In genomic region chr15:78204053-78204847, GRCm38 (mm10) we compare ENCODE assay signal across 8 mouse cellular contexts. TPM values are rescaled to one million over a fixed set of nuclear protein-coding genes. Genes with fewer than 3 reads are reported as not detected.
A peak's percentile ranks its signal among the peaks of the same experiment; 100 is the strongest.
DNase-seq lines count a peak whose midpoint lies in the region; ATAC-seq lines count a peak whose summit lies in the region.

No protein-coding gene starts in this region.

- under 1% methylated on average over 41 of the region's 41 CpGs for WGBS in forebrain, embryonic 13.5 days
- 3% methylated on average over 41 of the region's 41 CpGs for WGBS in intestine, embryonic 16.5 days
- 3% methylated on average over 41 of the region's 41 CpGs for WGBS in liver, embryonic 11.5 days

- peaks cover 11% of the 10 kb centered on the region for H3K4me1 ChIP-seq in forebrain, embryonic 13.5 days
- H3K4me1 ChIP-seq in intestine, embryonic 16.5 days (ENCODE audit: control insufficient read depth, insufficient read depth, low read length), result 0 out of 2 replicates have a peak, but pooled peaks cover 2% of the 10 kb centered on the region
- no peaks in the 10 kb centered on the region for H3K4me1 ChIP-seq in liver, embryonic 11.5 days (replicated peaks; ENCODE audit: control insufficient read depth, insufficient read depth, low read length)

- no peaks in the 10 kb centered on the region for H3K9me3 ChIP-seq in forebrain, embryonic 13.5 days (replicated peaks)
- no peaks in the 10 kb centered on the region for H3K9me3 ChIP-seq in intestine, embryonic 16.5 days (ENCODE audit: control insufficient read depth, low read length)
- no peaks in the 10 kb centered on the region for H3K9me3 ChIP-seq in liver, embryonic 11.5 days (ENCODE audit: control insufficient read depth, low read length)

- H3K27ac ChIP-seq in forebrain, embryonic 13.5 days, result no peak overlapping the region
- H3K27ac ChIP-seq in intestine, embryonic 16.5 days (ENCODE audit: low read length), result no peak overlapping the region
- H3K27ac ChIP-seq in liver, embryonic 11.5 days (ENCODE audit: low read depth, low read length), result no peak overlapping the region

- peak overlapping the region; percentile 34 for H3K4me3 ChIP-seq in forebrain, embryonic 13.5 days
- peak overlapping the region; percentile 9 for H3K4me3 ChIP-seq in intestine, embryonic 16.5 days (ENCODE audit: low read length)
- H3K4me3 ChIP-seq in liver, embryonic 11.5 days (ENCODE audit: low read depth, low read length), result no peak overlapping the region

- peak overlapping the region; percentile 61 for H3K9ac ChIP-seq in forebrain, embryonic 13.5 days
- H3K9ac ChIP-seq in intestine, embryonic 16.5 days (ENCODE audit: low read depth, low read length), result no peak overlapping the region
- H3K9ac ChIP-seq in liver, embryonic 11.5 days (ENCODE audit: low read depth, low read length), result no peak overlapping the region

- H3K27me3 ChIP-seq in forebrain, embryonic 13.5 days, result peaks cover 43% of the 10 kb centered on the region
- peaks cover 38% of the 10 kb centered on the region for H3K27me3 ChIP-seq in intestine, embryonic 16.5 days (replicated peaks; ENCODE audit: control insufficient read depth, insufficient read depth, low read length)
- H3K27me3 ChIP-seq in liver, embryonic 11.5 days (replicated peaks; ENCODE audit: control insufficient read depth, insufficient read depth, low read length), result peaks cover 57% of the 10 kb centered on the region

- peak; percentile 19 to 55 for DNase-seq in spleen, postnatal 10 days (ENCODE audit: low spot score in 2 of 2)
- DNase-seq in spleen, adult 12 weeks (ENCODE audit: low spot score), result no peak
- DNase-seq in cerebellum, adult 11-12 months, result peak; percentile 50
- DNase-seq in liver, embryonic 11.5 days (ENCODE audit: low spot score), result peak; percentile 44
- peak; percentile 46 for DNase-seq in retina, postnatal 7 days (ENCODE audit: low read depth, low spot score)

- no peaks in the 10 kb centered on the region for H3K36me3 ChIP-seq in forebrain, embryonic 13.5 days (ENCODE audit: poor library complexity, severe bottlenecking)
- no peaks in the 10 kb centered on the region for H3K36me3 ChIP-seq in intestine, embryonic 16.5 days (ENCODE audit: control insufficient read depth, insufficient read depth, low read length)
- H3K36me3 ChIP-seq in liver, embryonic 11.5 days (ENCODE audit: control insufficient read depth, insufficient read depth, low read length), result no peaks in the 10 kb centered on the region

- peak overlapping the region; percentile 68 for H3K4me2 ChIP-seq in forebrain, embryonic 13.5 days
- H3K4me2 ChIP-seq in intestine, embryonic 16.5 days (ENCODE audit: low read depth, low read length), result peak overlapping the region; percentile 49
- peak overlapping the region; percentile 59 for H3K4me2 ChIP-seq in liver, embryonic 11.5 days

- ATAC-seq in forebrain, embryonic 13.5 days, result peak; percentile 80
- no peak for ATAC-seq in intestine, embryonic 16.5 days
- no peak for ATAC-seq in liver, embryonic 11.5 days (replicated peaks; ENCODE audit: low FRiP score)
- ATAC-seq in monocyte, adult 5-6 weeks (replicated peaks; ENCODE audit: insufficient number of reproducible peaks, low FRiP score, low TSS enrichment, poor library complexity, severe bottlenecking), result no peak

RNA-seq across cellular contexts. Expression of gene Pvalb, which starts 1.9 kb away (rescaled TPM):
- not detected in 2 replicates for polyA plus RNA-seq in forebrain, embryonic 13.5 days (2015; fragmentation: Nextera tagmentation; extraction: Ambion mirVana)
- polyA plus RNA-seq in intestine, embryonic 16.5 days (2015; fragmentation: Nextera tagmentation; extraction: Ambion mirVana), result not detected in 2 replicates
- not detected in 2 replicates for polyA plus RNA-seq in liver, embryonic 11.5 days (2014; fragmentation: Nextera tagmentation; extraction: Ambion mirVana)
- 0.49 TPM in 1 of 3 replicates, not detected in the others for total RNA-seq in monocyte, adult 5-6 weeks (2017)

RNA-seq across cellular contexts. Expression of gene Ift27, which starts 30.3 kb away (rescaled TPM):
- 148 and 160 TPM in 2 replicates for polyA plus RNA-seq in forebrain, embryonic 13.5 days (2015; fragmentation: Nextera tagmentation; extraction: Ambion mirVana)
- 51.7 and 57.4 TPM in 2 replicates for polyA plus RNA-seq in intestine, embryonic 16.5 days (2015; fragmentation: Nextera tagmentation; extraction: Ambion mirVana)
- polyA plus RNA-seq in liver, embryonic 11.5 days (2014; fragmentation: Nextera tagmentation; extraction: Ambion mirVana), result 57.8 and 60.5 TPM in 2 replicates
- 3.5 to 8.9 TPM (median 4.7 TPM) in 3 replicates for total RNA-seq in monocyte, adult 5-6 weeks (2017)

RNA-seq across cellular contexts. Expression of gene Ncf4, which starts 40.4 kb away (rescaled TPM):
- 0.68 and 1.0 TPM in 2 replicates for polyA plus RNA-seq in forebrain, embryonic 13.5 days (2015; fragmentation: Nextera tagmentation; extraction: Ambion mirVana)
- polyA plus RNA-seq in intestine, embryonic 16.5 days (2015; fragmentation: Nextera tagmentation; extraction: Ambion mirVana), result 4.2 and 5.6 TPM in 2 replicates
- 18.8 and 19.8 TPM in 2 replicates for polyA plus RNA-seq in liver, embryonic 11.5 days (2014; fragmentation: Nextera tagmentation; extraction: Ambion mirVana)
- total RNA-seq in monocyte, adult 5-6 weeks (2017), result 206 to 223 TPM (median 216 TPM) in 3 replicates
